Mouse (Mus musculus) cortical plate, adult 2 months (tissue): ENCODE results near the gene Il33.

ENCODE experiments used
- CTCF ChIP-seq: fragments of 200-500 bp; IDR thresholded peaks from 2 replicates; pipeline ENCODE4 v1.5.1; 2011; ENCODE audit warnings: mild to moderate bottlenecking, control low read depth, low read length; ENCODE audit not compliant: insufficient read depth; ENCODE audit errors: extremely low read depth
- POLR2A ChIP-seq: fragments of 200-500 bp; IDR thresholded peaks from 2 replicates; pipeline ENCODE4 v1.6.1; 2011; ENCODE audit warnings: mild to moderate bottlenecking, low read length, control low read depth; ENCODE audit not compliant: insufficient read depth; ENCODE audit errors: extremely low read depth

- TF ChIP-seq CTCF (no peak), POLR2A (no peak)
Measured at GRCm38 (mm10) chr19:29940239-29940638, 15.3 kb downstream of the Il33 start.
